Mouse (Mus musculus): ENCODE results near the gene Cacng4. TPM values are rescaled to one million over a fixed set of nuclear protein-coding genes. Genes with fewer than 3 reads are reported as not detected.

Cacng4 gene
- polyA plus RNA-seq, 1 experiment from 2014 or later, result 0.37 TPM

GRCm38 (mm10) chr11:107716332-107716938 is 77.9 kb downstream of the Cacng4 start, which contains the start of gene Cacng1:
Cacng1 (minus strand) TSS chr11:107716522.
- Histone ChIP-seq H3K9ac (no peak within 1 kb of the TSS), H3K27ac (ENCODE audit: poor library complexity, severe bottlenecking) (no peak within 1 kb of the TSS), H3K4me1 (replicated peaks) (0 out of 2 replicates have a peak, but pooled peaks cover 3% of the 10 kb centered on the region), H3K27me3 (replicated peaks) (no peaks in the 10 kb centered on the region), H3K9me3 (replicated peaks) (peaks cover 8% of the 10 kb centered on the region), H3K4me3 (no peak within 1 kb of the TSS), H3K36me3 (no peaks in the 10 kb centered on the region), H3K4me2 (no peak within 1 kb of the TSS)
- 74% methylated on average over 16 of the region's 16 CpGs for WGBS
- no peak for ATAC-seq (ENCODE audit: insufficient number of reproducible peaks, low FRiP score)

- Histone ChIP-seq H3K9me3 (replicated peaks) (peaks cover 8% of the 10 kb centered on the region), H3K4me3 (no peak overlapping the region), H3K4me1 (replicated peaks) (peaks cover 7% of the 10 kb centered on the region; the same call in 1 of the 2 replicates), H3K4me2 (no peak overlapping the region), H3K36me3 (no peaks in the 10 kb centered on the region), H3K9ac (no peak overlapping the region), H3K27me3 (replicated peaks) (no peaks in the 10 kb centered on the region), H3K27ac (ENCODE audit: poor library complexity, severe bottlenecking) (no peak overlapping the region)
- no peak for ATAC-seq (ENCODE audit: insufficient number of reproducible peaks, low FRiP score)
- 80% methylated on average over 7 of the region's 7 CpGs for WGBS
Measured at GRCm38 (mm10) chr11:107714368-107714767, 80.0 kb downstream of the Cacng4 start.

- Histone ChIP-seq H3K36me3 (no peaks in the 10 kb centered on the region), H3K27ac (ENCODE audit: poor library complexity, severe bottlenecking) (no peak overlapping the region), H3K9ac (no peak overlapping the region), H3K4me2 (no peak overlapping the region), H3K4me1 (replicated peaks) (peaks cover 11% of the 10 kb centered on the region; the same call in 1 of the 2 replicates), H3K27me3 (replicated peaks) (peaks cover 5% of the 10 kb centered on the region; the same call in 1 of the 2 replicates), H3K9me3 (replicated peaks) (no peaks in the 10 kb centered on the region), H3K4me3 (no peak overlapping the region)
- 60% methylated on average over 3 of the region's 3 CpGs for WGBS
- no peak for ATAC-seq (ENCODE audit: insufficient number of reproducible peaks, low FRiP score)
Measured at GRCm38 (mm10) chr11:107710379-107710778, 84.0 kb downstream of the Cacng4 start.

GRCm38 (mm10) chr11:107707897-107708610 is 86.3 kb downstream of the Cacng4 start:
- 77% methylated on average over 20 of the region's 20 CpGs for WGBS
- Histone ChIP-seq H3K9me3 (replicated peaks) (no peaks in the 10 kb centered on the region), H3K4me2 (no peak overlapping the region), H3K36me3 (no peaks in the 10 kb centered on the region), H3K9ac (no peak overlapping the region), H3K4me3 (no peak overlapping the region), H3K4me1 (replicated peaks) (peaks cover 11% of the 10 kb centered on the region; the same call in 1 of the 2 replicates), H3K27ac (ENCODE audit: poor library complexity, severe bottlenecking) (no peak overlapping the region), H3K27me3 (replicated peaks) (peaks cover 10% of the 10 kb centered on the region; the same call in 1 of the 2 replicates)
- no peak for ATAC-seq (ENCODE audit: insufficient number of reproducible peaks, low FRiP score)

GRCm38 (mm10) chr11:107705476-107706074 is 88.8 kb downstream of the Cacng4 start:
- Histone ChIP-seq H3K9me3 (replicated peaks) (no peaks in the 10 kb centered on the region; the same call in 1 of the 2 replicates), H3K27me3 (replicated peaks) (peaks cover 10% of the 10 kb centered on the region; the same call in 1 of the 2 replicates), H3K4me1 (replicated peaks) (peaks cover 9% of the 10 kb centered on the region; the same call in 1 of the 2 replicates), H3K9ac (no peak overlapping the region), H3K27ac (ENCODE audit: poor library complexity, severe bottlenecking) (no peak overlapping the region), H3K4me3 (no peak overlapping the region), H3K4me2 (no peak overlapping the region), H3K36me3 (no peaks in the 10 kb centered on the region)
- WGBS, result 62% methylated on average over 11 of the region's 11 CpGs
- no peak for ATAC-seq (ENCODE audit: insufficient number of reproducible peaks, low FRiP score)

- H3K27me3 ChIP-seq (replicated peaks), result peaks cover 10% of the 10 kb centered on the region; the same call in 1 of the 2 replicates
- H3K9ac ChIP-seq, result no peak overlapping the region
- H3K36me3 ChIP-seq, result no peaks in the 10 kb centered on the region
- no peak overlapping the region for H3K27ac ChIP-seq (ENCODE audit: poor library complexity, severe bottlenecking)
- no peak for ATAC-seq (ENCODE audit: insufficient number of reproducible peaks, low FRiP score)
- no peak overlapping the region for H3K4me3 ChIP-seq
- 84% methylated on average over 6 of the region's 6 CpGs for WGBS
- no peak overlapping the region for H3K4me2 ChIP-seq
- 0 out of 2 replicates have a peak, but pooled peaks cover 5% of the 10 kb centered on the region for H3K4me1 ChIP-seq (replicated peaks)
- H3K9me3 ChIP-seq (replicated peaks), result no peaks in the 10 kb centered on the region; the same call in 1 of the 2 replicates
Measured at GRCm38 (mm10) chr11:107705060-107705459, 89.3 kb downstream of the Cacng4 start.

- WGBS, result 64% methylated on average over 27 of the region's 27 CpGs
- Histone ChIP-seq H3K4me3 (no peak overlapping the region), H3K4me1 (replicated peaks) (0 out of 2 replicates have a peak, but pooled peaks cover 5% of the 10 kb centered on the region), H3K4me2 (no peak overlapping the region), H3K27me3 (replicated peaks) (peaks cover 9% of the 10 kb centered on the region; the same call in 1 of the 2 replicates), H3K27ac (ENCODE audit: poor library complexity, severe bottlenecking) (no peak overlapping the region), H3K9me3 (replicated peaks) (no peaks in the 10 kb centered on the region; the same call in 1 of the 2 replicates), H3K9ac (no peak overlapping the region), H3K36me3 (no peaks in the 10 kb centered on the region)
- ATAC-seq (ENCODE audit: insufficient number of reproducible peaks, low FRiP score), result no peak
Measured at GRCm38 (mm10) chr11:107703272-107704134, 90.9 kb downstream of the Cacng4 start.

GRCm38 (mm10) chr11:107699967-107700366 is 94.4 kb downstream of the Cacng4 start:
- H3K4me3 ChIP-seq, result no peak overlapping the region
- 88% methylated on average over 4 of the region's 4 CpGs for WGBS
- no peak for ATAC-seq (ENCODE audit: insufficient number of reproducible peaks, low FRiP score)
- no peaks in the 10 kb centered on the region for H3K4me1 ChIP-seq (replicated peaks)
- 0 out of 2 replicates have a peak, but pooled peaks cover under 1% of the 10 kb centered on the region for H3K36me3 ChIP-seq
- no peak overlapping the region for H3K9ac ChIP-seq
- peaks cover under 1% of the 10 kb centered on the region; the same call in 1 of the 2 replicates for H3K27me3 ChIP-seq (replicated peaks)
- H3K27ac ChIP-seq (ENCODE audit: poor library complexity, severe bottlenecking), result no peak overlapping the region
- no peak overlapping the region for H3K4me2 ChIP-seq
- peaks cover 3% of the 10 kb centered on the region; the same call in 1 of the 2 replicates for H3K9me3 ChIP-seq (replicated peaks)

GRCm38 (mm10) chr11:107693338-107693737 is 101.0 kb downstream of the Cacng4 start:
- 75% methylated on average over 6 of the region's 6 CpGs for whole genome bisulfite sequencing
- Histone ChIP-seq H3K4me1 (replicated peaks) (0 out of 2 replicates have a peak, but pooled peaks cover 2% of the 10 kb centered on the region), H3K27ac (ENCODE audit: poor library complexity, severe bottlenecking) (no peak overlapping the region), H3K9me3 (replicated peaks) (0 out of 2 replicates have a peak, but pooled peaks cover 3% of the 10 kb centered on the region), H3K9ac (no peak overlapping the region), H3K36me3 (peaks cover 9% of the 10 kb centered on the region), H3K27me3 (replicated peaks) (no peaks in the 10 kb centered on the region), H3K4me2 (no peak overlapping the region), H3K4me3 (no peak overlapping the region)
- ATAC-seq (ENCODE audit: insufficient number of reproducible peaks, low FRiP score), result no peak

- H3K27ac ChIP-seq (ENCODE audit: poor library complexity, severe bottlenecking), result no peak overlapping the region
- no peak for ATAC-seq (ENCODE audit: insufficient number of reproducible peaks, low FRiP score)
- 0 out of 2 replicates have a peak, but pooled peaks cover 2% of the 10 kb centered on the region for H3K4me1 ChIP-seq (replicated peaks)
- H3K4me3 ChIP-seq, result no peak overlapping the region
- WGBS, result 44% methylated on average over 8 of the region's 8 CpGs
- H3K36me3 ChIP-seq, result peaks cover 14% of the 10 kb centered on the region
- H3K9me3 ChIP-seq (replicated peaks), result no peaks in the 10 kb centered on the region
- H3K9ac ChIP-seq, result no peak overlapping the region
- H3K27me3 ChIP-seq (replicated peaks), result no peaks in the 10 kb centered on the region
- H3K4me2 ChIP-seq, result no peak overlapping the region
Measured at GRCm38 (mm10) chr11:107691569-107691968, 102.8 kb downstream of the Cacng4 start.
